Mouse (Mus musculus): ENCODE measurements around the gene Shkbp1.

Shkbp1 gene

DNA sequence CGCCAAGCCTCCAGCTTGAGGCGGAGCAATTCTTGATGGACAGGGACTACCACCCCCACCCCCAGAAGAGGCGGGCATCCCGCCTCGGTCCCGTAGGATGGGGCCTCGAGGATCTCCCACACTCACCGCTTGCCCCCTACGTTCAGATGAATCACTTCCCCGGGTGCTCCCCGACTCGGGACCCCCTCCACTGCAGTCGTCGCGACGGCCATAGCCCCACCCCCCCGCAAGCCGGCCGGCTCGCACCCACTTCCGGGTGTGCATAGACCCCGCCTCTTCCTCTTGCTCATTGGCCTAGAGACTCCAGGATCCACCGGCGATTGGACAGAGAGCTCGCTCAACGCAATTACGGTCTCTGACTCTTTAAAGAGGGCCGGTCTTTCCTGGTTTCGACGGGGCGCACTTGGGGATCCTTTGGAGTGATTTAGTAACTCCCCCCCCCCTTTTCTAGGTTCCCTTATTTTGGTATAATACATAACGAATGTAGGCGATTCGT lies at the start of gene Shkbp1:
Gene Shkbp1 (minus strand): TSS at position 275 of the 496 bp plus-strand sequence.
- peak; percentile 78 for DNase-seq (ENCODE audit: low spot score)

- DNase-seq (ENCODE audit: low spot score) = no peak
Observed at GRCm38 (mm10) chr7:27404203-27404942, 48.6 kb upstream of the Shkbp1 start.

GRCm38 (mm10) chr7:27402675-27403074 lies 46.9 kb upstream of the Shkbp1 start:
- DNase-seq (ENCODE audit: low spot score) = peak; percentile 54

- DNase-seq (ENCODE audit: low spot score) = no peak
Observed at GRCm38 (mm10) chr7:27400545-27400944, 44.7 kb upstream of the Shkbp1 start.

- DNase-seq (ENCODE audit: low spot score) = no peak
Observed at GRCm38 (mm10) chr7:27397048-27397949, 41.5 kb upstream of the Shkbp1 start.

- DNase-seq (ENCODE audit: low spot score) = peak; percentile 52
Observed at GRCm38 (mm10) chr7:27396184-27397047, 40.6 kb upstream of the Shkbp1 start.

- DNase-seq (ENCODE audit: low spot score) = no peak
Observed at GRCm38 (mm10) chr7:27395521-27396183, 39.8 kb upstream of the Shkbp1 start.

- DNase-seq (ENCODE audit: low spot score) = no peak
Observed at GRCm38 (mm10) chr7:27391416-27391815, 35.6 kb upstream of the Shkbp1 start.

DNA sequence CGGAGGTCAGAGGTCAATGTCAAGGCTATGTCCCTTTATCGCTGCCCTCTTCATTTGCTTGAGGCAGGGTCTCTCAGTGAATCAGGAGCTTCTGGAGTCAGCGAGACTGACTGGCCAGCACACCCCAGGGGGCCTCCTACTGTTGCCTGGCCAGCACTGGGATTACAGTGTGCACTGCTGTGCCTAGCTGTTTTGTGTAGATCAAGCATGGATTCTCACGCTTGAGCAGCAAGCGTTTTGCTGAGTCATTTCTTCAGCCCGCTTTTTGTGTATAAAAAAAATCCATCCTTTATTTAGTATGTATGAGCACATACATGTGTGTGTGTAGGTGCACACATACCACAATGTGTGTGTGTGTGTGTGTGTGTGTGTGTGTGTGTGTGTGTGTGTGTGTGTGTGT lies 33.4 kb upstream of the Shkbp1 start:
- DNase-seq (ENCODE audit: low spot score) = no peak

DNA sequence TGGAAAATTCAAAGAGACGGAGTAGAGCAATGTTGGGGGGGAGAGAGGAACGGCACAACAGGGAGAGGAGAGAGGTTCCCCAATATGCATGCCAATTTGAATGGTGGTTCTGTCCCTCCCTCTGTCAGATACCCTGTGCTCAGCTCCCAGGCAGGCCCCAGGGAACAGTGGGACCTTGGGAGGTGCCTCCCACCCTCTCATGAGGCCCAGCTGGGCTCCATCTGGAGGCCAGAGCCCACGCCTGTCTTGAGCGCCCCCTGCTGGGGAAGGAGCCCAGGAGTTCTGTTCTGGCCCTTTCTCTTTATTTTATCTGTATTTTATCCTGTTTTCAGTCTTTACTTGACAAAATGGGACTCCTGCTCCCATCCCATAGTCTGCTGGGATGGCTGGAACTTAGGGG lies 28.9 kb upstream of the Shkbp1 start:
- DNase-seq (ENCODE audit: low spot score) = peak; percentile 62

DNA sequence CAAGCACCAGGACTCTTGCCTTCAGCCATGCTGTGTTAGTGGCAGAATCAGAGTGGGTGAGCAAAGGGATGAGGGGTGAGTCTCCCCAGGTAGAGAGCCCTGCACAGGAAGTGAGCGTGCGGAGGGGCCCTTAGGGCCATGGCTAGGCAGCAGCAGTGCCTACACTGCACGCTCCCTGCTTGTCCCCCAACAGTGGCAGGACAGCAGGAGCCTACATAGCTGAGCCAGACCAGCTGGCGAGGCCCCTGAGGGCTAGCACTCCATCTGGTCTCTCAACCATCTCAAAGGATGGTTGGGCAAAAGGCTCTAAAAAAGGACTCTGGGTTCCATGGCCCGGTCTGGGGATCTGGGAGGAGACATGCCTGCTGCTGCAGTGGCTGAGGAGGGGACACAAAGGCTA lies 28.3 kb upstream of the Shkbp1 start:
- DNase-seq (ENCODE audit: low spot score) = no peak

DNA sequence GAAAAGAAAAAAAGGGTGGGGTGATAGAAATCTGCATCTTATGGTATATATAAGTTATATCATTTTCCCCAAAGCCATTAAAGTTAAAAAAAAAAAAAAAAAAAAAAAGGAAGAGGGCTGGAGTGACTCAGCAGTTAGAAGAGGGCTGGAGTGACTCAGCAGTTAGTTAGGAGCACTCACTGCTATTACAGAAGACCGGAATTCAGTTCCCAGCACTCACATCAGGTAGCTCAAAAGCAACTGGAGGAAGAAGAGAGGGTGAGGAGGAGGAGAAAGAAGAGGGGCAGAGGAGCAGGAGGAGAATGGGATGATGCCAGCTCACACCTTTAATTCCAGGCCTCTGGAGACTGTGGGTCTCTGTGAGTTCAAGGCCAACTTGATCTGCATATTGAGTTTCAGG lies 27.4 kb upstream of the Shkbp1 start:
- no peak for DNase-seq (ENCODE audit: low spot score)

DNA sequence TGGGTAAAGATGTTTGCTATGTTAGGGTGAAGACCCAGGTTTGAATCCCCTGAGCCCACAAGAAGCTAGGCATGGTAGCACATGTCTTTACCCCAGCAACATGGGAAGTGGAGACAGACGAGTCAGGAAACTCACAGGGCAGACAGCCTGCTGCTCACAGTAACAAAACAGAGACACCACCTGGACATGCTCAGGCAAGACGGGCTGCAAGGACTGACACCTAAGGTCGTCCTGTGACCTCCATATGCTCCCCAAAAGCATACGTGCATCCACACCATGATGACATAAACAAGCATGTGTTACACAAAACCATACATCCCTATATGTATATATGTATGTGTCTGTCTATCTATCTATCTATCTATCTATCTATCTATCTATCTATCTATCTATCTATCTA lies 25.7 kb upstream of the Shkbp1 start:
- no peak for DNase-seq (ENCODE audit: low spot score)

DNA sequence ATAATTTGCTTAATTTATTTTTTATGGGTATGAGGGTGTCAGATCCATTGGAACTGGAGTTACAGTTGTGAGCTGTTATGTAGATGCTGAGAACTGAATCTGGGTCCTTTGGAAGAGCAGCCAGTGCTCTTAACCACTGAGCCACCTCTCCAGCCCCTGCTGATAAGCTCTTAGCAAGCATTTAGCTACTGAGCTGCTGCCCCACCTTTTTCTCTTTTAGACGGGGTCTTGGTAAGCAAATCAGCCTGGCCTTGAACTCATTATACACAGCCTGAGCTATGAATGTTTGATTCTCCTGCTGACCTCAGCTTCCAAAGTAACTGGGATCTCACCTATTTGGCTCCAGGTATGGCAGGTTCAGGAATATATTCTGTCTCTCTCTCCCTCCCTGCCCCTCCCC lies 25.2 kb upstream of the Shkbp1 start:
- DNase-seq (ENCODE audit: low spot score) = no peak

DNA sequence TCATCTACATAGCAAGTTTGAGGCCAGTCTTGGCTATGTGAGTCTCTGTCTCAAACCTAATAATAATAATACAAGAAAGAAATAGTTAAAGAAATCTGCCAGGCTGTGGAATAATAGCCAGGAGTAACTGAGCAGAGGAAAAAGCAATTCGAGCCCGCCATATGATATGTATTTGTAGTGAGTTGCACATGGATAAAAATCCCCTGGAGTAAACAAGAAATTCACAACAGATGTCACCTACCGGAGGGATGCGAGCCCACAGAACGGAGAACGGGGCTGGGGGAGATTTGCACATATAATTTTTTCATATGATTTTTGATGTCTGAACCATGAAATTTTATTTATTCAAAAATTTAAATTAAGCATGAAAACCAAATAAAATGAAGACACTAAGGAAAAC lies 24.0 kb upstream of the Shkbp1 start:
- DNase-seq (ENCODE audit: low spot score) = no peak

- DNase-seq (ENCODE audit: low spot score) = no peak
Observed at GRCm38 (mm10) chr7:27378431-27378830, 22.6 kb upstream of the Shkbp1 start.

GRCm38 (mm10) chr7:27375274-27375673 lies 19.5 kb upstream of the Shkbp1 start:
- DNase-seq (ENCODE audit: low spot score) = no peak

- DNase-seq (ENCODE audit: low spot score) = no peak
Observed at GRCm38 (mm10) chr7:27371715-27372462, 16.1 kb upstream of the Shkbp1 start.

DNA sequence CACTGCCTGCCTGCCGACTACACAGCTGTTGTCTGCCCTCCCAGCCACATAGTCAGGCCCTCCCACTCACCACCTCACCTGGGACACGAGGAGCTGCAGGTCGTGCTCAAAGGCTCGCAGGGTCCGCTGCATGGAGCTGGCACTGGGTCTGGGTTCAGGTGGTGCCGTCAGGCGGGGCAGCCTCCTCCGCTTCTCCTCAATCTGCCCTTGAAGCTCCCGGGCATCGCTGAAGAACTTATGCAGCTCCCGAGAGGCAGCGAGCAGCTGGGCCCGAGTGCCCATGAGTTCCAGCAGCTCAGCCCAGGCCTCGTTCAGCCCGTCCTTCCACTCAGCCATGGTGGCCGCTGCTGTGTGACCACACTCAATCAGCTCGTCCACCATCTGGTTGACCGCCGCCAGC lies 13.3 kb upstream of the Shkbp1 start:
- DNase-seq (ENCODE audit: low spot score) = no peak

DNA sequence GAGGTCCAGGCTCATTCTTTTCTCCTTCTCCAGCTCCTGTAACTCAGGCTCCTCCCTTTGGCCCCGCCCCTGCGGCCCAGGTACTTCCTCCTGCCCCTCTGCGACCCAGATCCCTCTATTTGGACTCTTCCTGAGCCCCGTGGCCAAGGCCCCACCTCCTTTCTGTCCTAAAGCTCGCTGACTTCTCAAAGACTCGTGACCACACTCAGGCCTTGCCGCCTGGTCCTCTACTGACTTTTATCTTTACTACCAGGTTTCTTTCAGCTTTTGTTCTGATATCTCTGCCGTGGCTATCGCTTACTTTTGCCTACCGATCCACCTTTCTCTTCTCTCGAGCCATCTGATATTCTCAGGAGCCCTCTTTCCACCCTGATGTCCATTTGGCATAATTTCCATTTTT lies 12.2 kb upstream of the Shkbp1 start:
- no peak for DNase-seq (ENCODE audit: low spot score)

Data from ovary, postnatal 36 days (tissue).